Mouse (Mus musculus) thymus, postnatal 14 days (tissue): Measurements from ENCODE around the gene Nyap1.
"Not testable (repeated sequence)": the region's sequence is repeated elsewhere in the genome, so short reads cannot be mapped to it uniquely, and the experiment has no call there.

Experiments used
- DNase-seq: peaks from one replicate; pipeline ENCODE4 v3.0.0; 2021

The Nyap1 gene

DNA sequence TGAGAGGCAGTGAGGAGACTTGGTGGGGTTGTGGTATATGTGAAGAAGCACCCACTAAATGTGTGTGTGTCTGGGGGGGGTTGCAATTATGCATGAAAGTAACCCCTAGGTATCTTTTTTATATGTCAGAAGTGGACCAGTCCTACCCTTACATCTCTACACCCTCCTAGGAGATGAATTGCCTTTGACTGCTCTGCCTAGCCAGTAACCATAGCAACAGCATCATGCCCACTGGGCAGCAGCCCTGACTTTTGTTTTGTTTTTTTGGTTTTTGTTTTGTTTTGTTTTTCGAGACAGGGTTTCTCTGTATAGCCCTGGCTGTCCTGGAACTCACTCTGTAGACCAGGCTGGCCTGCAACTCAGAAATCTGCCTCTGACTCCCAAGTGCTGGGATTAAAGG, 27.1 kb upstream of the Nyap1 start:
- no peak for DNase-seq

- no peak for DNase-seq
Observed at GRCm38 (mm10) chr5:137766270-137766669, 24.9 kb upstream of the Nyap1 start.

GRCm38 (mm10) chr5:137764609-137765340, 23.4 kb upstream of the Nyap1 start:
- DNase-seq: no peak

DNA sequence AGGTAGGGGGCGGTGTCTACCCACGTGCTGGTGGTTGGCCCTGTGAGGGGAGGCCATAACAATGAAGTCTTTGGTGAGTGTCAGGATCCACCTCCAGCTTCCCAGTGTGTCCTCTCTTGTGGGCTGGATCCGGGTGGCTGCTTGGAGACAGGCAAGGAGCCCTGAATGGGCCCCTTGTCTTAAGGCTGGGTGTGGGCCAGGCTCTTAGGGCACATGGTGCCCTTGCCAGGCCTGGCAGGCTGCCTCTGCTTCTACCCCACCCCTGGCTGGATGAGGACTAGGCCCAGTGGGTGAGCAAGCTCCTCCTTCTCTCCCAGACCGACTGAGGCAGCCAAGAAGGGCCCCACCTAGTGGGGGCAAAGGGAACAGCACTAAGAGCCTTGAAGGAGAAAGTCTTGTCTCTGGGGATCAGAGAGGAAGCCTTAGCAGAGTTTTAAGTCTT, 18.6 kb upstream of the Nyap1 start:
- DNase-seq: peak; percentile 86

GRCm38 (mm10) chr5:137758921-137759534, 17.6 kb upstream of the Nyap1 start:
- no peak for DNase-seq

GRCm38 (mm10) chr5:137757887-137758286, 16.5 kb upstream of the Nyap1 start:
- DNase-seq: no peak

DNA sequence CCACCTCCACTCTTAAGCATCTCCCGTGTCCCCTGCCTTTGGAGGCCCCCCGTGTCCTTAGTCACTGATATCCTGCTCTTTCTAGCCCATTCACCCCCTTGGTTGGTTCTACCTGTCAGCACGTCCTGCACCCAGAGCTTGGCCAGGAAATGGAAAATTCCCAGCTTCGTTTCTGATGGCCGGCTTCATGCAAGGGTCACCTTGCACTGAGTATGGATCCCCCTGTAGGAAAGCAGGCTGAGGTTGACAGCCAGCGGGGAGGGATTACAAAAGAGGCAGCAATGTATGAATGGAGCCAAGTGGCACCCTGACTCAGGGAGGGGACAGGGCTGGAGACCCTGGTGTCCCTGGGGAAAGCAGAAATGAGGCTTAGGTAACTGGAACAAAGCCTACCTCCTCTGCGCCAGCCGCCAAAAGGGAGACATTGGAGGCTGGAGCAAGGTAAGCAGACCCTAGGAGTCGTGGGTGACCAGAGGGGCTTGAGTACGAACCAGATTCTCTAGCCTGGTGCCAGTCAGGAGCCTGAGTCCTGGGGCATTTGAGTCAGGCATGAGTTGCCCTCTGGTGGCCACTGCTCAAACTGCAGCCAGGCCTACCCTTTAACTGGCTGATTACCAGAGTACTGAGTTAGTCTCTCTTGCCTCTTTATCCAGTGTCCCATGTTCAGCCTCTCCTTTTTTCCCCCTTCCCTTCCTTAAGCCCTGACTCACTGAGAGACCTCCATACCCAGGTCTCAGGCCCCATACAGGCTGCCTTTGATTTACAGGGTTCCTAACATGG, 15.7 kb upstream of the Nyap1 start:
- peak; percentile 88 for DNase-seq

GRCm38 (mm10) chr5:137756106-137756505, 14.7 kb upstream of the Nyap1 start:
- no peak for DNase-seq

DNA sequence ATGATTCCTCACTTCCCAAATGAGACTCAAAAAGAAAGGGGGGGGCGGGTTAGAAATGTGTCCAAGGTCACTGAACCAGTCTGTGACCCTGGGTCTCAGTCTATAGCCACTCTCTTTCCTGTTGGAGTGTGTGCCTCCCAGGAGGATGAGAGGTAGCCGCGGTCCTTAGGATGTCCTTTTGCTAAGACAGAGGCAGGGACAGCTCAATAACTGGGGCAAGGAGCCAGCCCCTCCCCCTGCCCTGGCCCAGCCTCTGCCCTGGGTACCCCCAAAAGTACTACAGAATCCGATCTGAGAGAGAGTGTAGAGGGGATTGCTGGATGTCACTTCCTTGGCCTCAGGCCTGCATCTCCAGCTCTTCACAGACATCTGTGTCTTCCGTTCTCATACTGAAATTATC, 14.0 kb upstream of the Nyap1 start:
- no peak for DNase-seq

GRCm38 (mm10) chr5:137753111-137753832, 11.9 kb upstream of the Nyap1 start:
- DNase-seq: no peak

- no peak for DNase-seq
Observed at GRCm38 (mm10) chr5:137751988-137752387, 10.6 kb upstream of the Nyap1 start.

GRCm38 (mm10) chr5:137751221-137751887, 9.9 kb upstream of the Nyap1 start:
- no peak for DNase-seq

GRCm38 (mm10) chr5:137750212-137750611, 8.8 kb upstream of the Nyap1 start:
- DNase-seq: not testable (repeated sequence)

DNA sequence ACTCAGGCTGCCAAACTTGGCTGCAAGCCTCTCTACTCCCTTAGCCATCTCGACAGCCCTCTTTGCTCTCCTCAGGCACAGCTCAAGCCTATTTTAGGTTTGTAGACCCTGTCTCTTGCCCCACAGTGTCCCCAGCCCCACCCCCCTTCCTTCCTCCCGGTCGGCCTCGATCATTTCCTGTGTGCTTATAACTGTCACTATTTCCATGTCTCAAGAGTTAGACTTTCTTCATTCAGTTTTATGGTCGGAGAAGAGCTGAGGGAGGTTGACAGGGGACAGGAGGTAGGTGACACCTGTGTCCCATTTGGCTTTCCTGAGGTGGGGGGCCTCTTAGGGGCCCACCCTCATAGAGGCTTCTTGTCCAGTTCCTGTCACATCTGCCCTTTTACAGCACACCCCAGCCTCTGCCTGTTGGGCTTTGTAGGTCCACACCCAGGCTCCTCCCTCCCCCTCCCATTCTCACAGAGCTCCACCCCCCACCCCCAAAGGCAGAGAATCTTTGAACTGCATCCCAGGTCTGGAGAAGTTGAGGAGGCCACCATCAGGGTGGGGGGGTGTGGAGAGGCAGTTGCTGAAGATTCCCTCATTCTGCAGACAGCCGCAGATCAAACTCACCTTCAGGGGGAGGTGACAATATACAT, 7.9 kb upstream of the Nyap1 start:
- DNase-seq: peak; percentile 81

DNA sequence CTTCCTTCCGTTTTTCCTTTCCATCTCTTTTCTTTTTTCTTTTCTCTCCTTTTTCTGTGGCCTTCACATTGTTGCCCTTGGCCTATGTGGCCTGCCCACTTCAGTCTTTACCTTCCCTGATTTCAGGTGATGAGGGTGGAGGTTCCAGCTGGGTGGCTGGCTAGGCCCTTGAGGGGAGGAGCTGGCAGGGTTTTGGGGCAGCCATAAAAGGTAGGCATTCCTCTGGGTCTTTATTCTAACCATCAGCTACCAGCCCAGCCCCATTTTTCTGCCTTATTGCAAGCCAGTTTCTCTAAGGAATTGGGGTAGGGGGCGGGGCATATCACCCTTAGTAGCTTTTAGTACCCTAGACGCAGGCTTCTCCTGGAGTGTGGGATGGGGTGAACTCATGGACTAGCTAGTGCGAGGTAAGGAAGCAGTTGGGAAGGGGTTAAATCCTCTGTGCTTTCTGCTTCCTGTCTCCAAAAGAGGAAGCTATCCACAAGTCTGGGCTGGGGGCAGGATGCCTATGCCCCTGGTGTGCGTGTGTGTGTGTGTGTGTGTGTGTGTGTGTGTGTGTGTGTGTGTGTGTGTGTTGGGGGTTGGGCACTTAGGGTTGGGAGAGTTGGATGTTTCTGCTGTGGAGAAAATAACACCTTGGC, 6.8 kb upstream of the Nyap1 start:
- peak; percentile 58 for DNase-seq

- DNase-seq: peak; percentile 88
Observed at GRCm38 (mm10) chr5:137747326-137747961, 6.0 kb upstream of the Nyap1 start.

GRCm38 (mm10) chr5:137746851-137747325, 5.5 kb upstream of the Nyap1 start:
- DNase-seq: peak; percentile 71

GRCm38 (mm10) chr5:137746282-137746850, 5.0 kb upstream of the Nyap1 start:
- DNase-seq: peak; percentile 75

- peak; percentile 94 for DNase-seq
Observed at GRCm38 (mm10) chr5:137745214-137746171, 4.1 kb upstream of the Nyap1 start, which contains the start of gene Tsc22d4. Tsc22d4 (plus strand) TSS chr5:137745730.
